Mouse (Mus musculus) retina, embryonic 14.5 days (tissue): ENCODE measurements at regions not wholly inside any gene's neighbourhood (a gene's known extent, or its start where the extent isn't known, plus 50 kb on each side); places are given as distances from the start of the nearest gene placed in this dataset.

ENCODE experiments used
- DNase-seq: peaks from one replicate; pipeline ENCODE4 v3.0.0-alpha.2; 2015; ENCODE audit warnings: low spot score

DNA sequence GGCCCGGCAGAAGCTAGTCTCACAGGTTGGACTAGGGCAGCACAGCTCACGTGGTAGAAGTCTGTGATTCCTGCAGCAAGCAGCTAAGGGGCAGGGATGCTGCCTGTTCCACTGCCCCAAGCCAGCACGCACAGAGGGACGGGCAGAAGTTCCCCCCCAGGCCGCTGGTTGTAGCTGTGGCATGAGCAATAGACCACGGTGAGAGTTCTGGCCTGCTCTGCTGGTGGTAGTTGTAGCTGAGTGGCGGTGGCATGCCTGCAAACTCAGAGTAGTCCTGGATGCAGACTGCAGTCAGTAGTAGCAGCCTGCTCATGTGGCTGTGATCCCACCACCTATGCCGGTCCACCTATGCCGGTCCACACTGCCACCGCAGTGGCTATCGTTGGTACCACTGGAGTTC is 71.5 kb upstream of the Rpl39l start:
- DNase-seq = no peak

DNA sequence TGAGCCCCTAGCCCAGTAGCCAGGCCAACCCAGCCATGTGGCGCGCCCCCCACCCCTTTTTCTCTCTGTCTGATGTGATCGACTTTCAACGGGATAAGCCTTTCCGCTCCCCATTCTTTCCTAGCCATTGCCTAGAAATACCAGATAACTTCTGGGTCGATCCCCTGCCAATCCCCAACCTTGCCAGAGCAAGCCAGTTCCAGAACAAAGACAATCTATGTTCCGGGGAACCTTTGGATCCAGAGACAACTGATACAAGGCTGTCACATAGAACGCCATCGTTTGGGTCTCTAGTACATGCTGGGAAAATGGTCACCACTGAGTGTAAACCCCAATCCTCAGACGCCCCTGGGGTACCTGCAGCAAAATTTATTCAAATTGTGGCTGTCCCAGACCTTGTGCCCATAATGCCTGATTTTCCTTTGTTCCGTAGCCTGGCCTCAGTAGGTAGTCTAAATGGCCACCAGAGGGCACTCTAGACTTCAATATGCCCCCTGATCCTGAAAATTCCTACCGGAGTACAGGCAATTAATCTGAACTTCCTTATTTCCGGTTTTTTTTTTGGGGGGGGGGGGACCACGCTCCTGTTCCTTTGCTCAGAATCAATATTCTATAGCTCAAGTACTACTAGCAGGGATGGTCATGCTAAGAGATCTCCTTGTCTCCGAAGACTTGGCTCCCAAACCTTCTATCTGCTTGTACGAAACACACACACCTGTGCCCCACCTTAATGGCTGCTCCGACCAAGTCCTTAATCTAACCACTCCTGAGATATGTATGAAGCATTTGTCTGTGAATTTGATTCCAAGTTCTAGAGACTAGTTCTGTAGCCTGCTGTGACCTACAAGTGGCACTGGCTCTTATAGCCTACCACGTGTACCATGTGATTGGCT is 81.3 kb upstream of the Rpl39l start:
- DNase-seq = peak; percentile 85

- no peak for DNase-seq
Observed at GRCm38 (mm10) chr16:10086341-10086740, 83.7 kb upstream of the Rpl39l start.

GRCm38 (mm10) chr16:10085429-10085828 is 84.6 kb upstream of the Rpl39l start:
- DNase-seq = no peak

GRCm38 (mm10) chr16:10081751-10082150 is 86.4 kb upstream of the Grin2a start:
- no peak for DNase-seq

GRCm38 (mm10) chr16:10080121-10080679 is 84.8 kb upstream of the Grin2a start:
- DNase-seq = no peak

- peak; percentile 83 for DNase-seq
Observed at GRCm38 (mm10) chr16:10073158-10073557, 77.8 kb upstream of the Grin2a start.

DNA sequence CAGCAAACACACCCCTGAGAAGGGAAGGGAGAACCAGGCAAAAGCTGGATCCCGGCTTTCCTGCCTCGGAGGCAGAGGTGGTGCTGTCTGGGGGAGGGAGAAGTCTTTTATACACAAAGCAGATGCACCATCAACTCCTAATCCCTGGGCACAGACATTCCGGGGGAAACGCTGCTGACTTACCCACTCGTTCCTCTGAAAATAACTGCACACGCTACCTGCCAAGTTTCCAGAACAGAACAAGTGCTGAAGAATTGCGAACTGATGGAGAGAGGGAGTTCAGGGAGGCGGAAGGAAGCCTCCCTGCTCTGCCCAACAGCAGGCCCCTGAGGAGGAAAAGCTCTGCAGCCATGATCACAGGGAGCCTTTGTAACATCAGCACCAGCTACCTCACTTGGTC is 68.1 kb upstream of the Grin2a start:
- no peak for DNase-seq

DNA sequence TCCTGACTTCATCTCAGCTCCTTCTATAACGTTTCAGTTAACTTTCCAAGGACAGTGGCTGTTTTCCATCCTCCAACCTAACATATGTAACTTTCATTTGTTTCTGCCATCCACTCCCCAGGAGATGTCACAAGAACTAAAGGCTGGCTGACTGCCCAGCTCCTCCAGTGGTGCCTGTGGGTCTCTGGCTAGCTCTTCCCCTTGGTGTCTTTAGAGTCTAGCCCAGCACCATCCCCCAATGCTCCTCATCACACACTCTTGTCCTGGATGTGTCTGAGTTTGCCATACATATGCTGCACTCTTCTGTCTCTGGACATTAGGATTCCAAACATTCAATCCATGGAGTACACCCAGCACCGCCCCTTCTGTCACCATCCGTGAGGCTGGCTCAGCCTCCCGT is 62.7 kb upstream of the Grin2a start:
- DNase-seq = no peak
